12 mouse cellular contexts compared by ENCODE assay signal in genomic region chr5:112532210-112532609, GRCm38 (mm10). TPM values are rescaled to one million over a fixed set of nuclear protein-coding genes. Genes with fewer than 3 reads are reported as not detected.
A peak's percentile ranks its signal among the peaks of the same experiment; 100 is the strongest.
DNase-seq lines count a peak whose midpoint lies in the region; ATAC-seq and TF ChIP-seq lines count a peak whose summit lies in the region.
"Had no signal": no experiment of that assay in that cellular context is flagged by ENCODE, and none has a peak within 500 bp of the region (broad histone marks: within the 10 kb centered on the region; RNA-seq: fewer than 3 reads in every experiment).

No protein-coding gene starts in this region.

- 76% methylated on average over 8 of the region's 8 CpGs for WGBS in kidney, postnatal 0 days
- WGBS in kidney, embryonic 15.5 days = 70% methylated on average over 8 of the region's 8 CpGs

- H3K27me3 ChIP-seq in kidney, postnatal 0 days (ENCODE audit: insufficient read depth, low read length) = no peaks in the 10 kb centered on the region
- H3K27me3 ChIP-seq in kidney, embryonic 15.5 days = peaks cover 13% of the 10 kb centered on the region
- H3K27me3 ChIP-seq: forebrain, embryonic 15.5 days had no signal

- no peak overlapping the region for H3K4me2 ChIP-seq in kidney, postnatal 0 days (ENCODE audit: low read length)
- H3K4me2 ChIP-seq in kidney, embryonic 15.5 days = no peak overlapping the region
- H3K4me2 ChIP-seq: forebrain, embryonic 15.5 days had no signal

- no peaks in the 10 kb centered on the region for H3K9me3 ChIP-seq in kidney, postnatal 0 days (replicated peaks; ENCODE audit: low read length)
- H3K9me3 ChIP-seq in kidney, embryonic 15.5 days (replicated peaks) = 0 out of 2 replicates have a peak, but pooled peaks cover 6% of the 10 kb centered on the region
- H3K9me3 ChIP-seq: forebrain, embryonic 15.5 days had no signal

- H3K27ac ChIP-seq in kidney, postnatal 0 days = no peak overlapping the region
- H3K27ac ChIP-seq in kidney, embryonic 15.5 days = no peak overlapping the region
- H3K27ac ChIP-seq: embryonic facial prominence, embryonic 10.5 days; forebrain, embryonic 15.5 days had no signal

- H3K4me3 ChIP-seq in kidney, postnatal 0 days (replicated peaks; ENCODE audit: low read depth, low read length) = no peak overlapping the region
- no peak overlapping the region for H3K4me3 ChIP-seq in kidney, embryonic 15.5 days (replicated peaks)
- H3K4me3 ChIP-seq: embryonic facial prominence, embryonic 10.5 days; forebrain, embryonic 15.5 days had no signal

- TF ChIP-seq CTCF in kidney, postnatal 0 days (IDR thresholded peaks at IDR 0.05; ENCODE audit: low read depth) = peak; percentile 58

- no peaks in the 10 kb centered on the region for H3K4me1 ChIP-seq in kidney, postnatal 0 days (replicated peaks; ENCODE audit: insufficient read depth, low read length)
- 0 out of 2 replicates have a peak, but pooled peaks cover 7% of the 10 kb centered on the region for H3K4me1 ChIP-seq in kidney, embryonic 15.5 days

- H3K36me3 ChIP-seq in kidney, postnatal 0 days (ENCODE audit: insufficient read depth, low read length) = no peaks in the 10 kb centered on the region
- H3K36me3 ChIP-seq in kidney, embryonic 15.5 days = no peaks in the 10 kb centered on the region
- H3K36me3 ChIP-seq: embryonic facial prominence, embryonic 10.5 days; forebrain, embryonic 15.5 days had no signal

- no peak for ATAC-seq in kidney, postnatal 0 days (replicated peaks; ENCODE audit: low FRiP score, low read depth)
- ATAC-seq in kidney, embryonic 15.5 days (replicated peaks; ENCODE audit: low FRiP score) = no peak
- no peak for ATAC-seq in monocyte, adult 5-6 weeks (replicated peaks; ENCODE audit: insufficient number of reproducible peaks, low FRiP score, low TSS enrichment, poor library complexity, severe bottlenecking)
- ATAC-seq: forebrain, embryonic 15.5 days had no signal

- H3K9ac ChIP-seq in kidney, postnatal 0 days (ENCODE audit: low read depth, low read length) = no peak overlapping the region
- no peak overlapping the region for H3K9ac ChIP-seq in kidney, embryonic 15.5 days
- H3K9ac ChIP-seq: forebrain, embryonic 15.5 days had no signal

- DNase-seq in kidney, postnatal 0 days (ENCODE audit: low spot score) = no peak
- peak; percentile 56 for DNase-seq in thymus, postnatal 4 days
- DNase-seq in thymus, postnatal 25 days = no peak
- DNase-seq in c-Kit-positive CD71-positive TER-119-positive erythroid progenitor cells, embryonic 14.5 days (ENCODE audit: low spot score) = peak; percentile 7
- peak; percentile 59 for DNase-seq in testis, postnatal 14 days (ENCODE audit: low spot score)
- DNase-seq in embryo, embryonic 11 days = no peak
- DNase-seq: heart, adult 11 months; layer of hippocampus, postnatal 36 days had no signal

RNA-seq across cellular contexts. Expression of gene Sez6l, which starts 44.8 kb away (rescaled TPM):
- 0.28 and 0.37 TPM in 2 replicates for polyA plus RNA-seq in kidney, postnatal 0 days (2015; fragmentation: Nextera tagmentation; extraction: Ambion mirVana)
- polyA plus RNA-seq in kidney, embryonic 15.5 days (2015; fragmentation: Nextera tagmentation; extraction: Ambion mirVana) = 0.41 and 0.82 TPM in 2 replicates
- total RNA-seq in monocyte, adult 5-6 weeks (2017) = 0.67 TPM in 1 of 3 replicates, not detected in the others

Comparison
In these comparisons a context has a peak if more than half of its experiments do, and no peak if none do; other contexts are left out.
1. DNase-seq: peak in thymus, postnatal 4 days (single experiment), c-Kit-positive CD71-positive TER-119-positive erythroid progenitor cells, embryonic 14.5 days (single experiment) and testis, postnatal 14 days (single experiment); none in kidney, postnatal 0 days (single experiment), thymus, postnatal 25 days (single experiment) and embryo, embryonic 11 days (single experiment).